Mouse (Mus musculus) T-helper 1 cell (primary cell): ENCODE data around the gene Dmkn.
"Not testable (repeated sequence)": the region's sequence is repeated elsewhere in the genome, so short reads cannot be mapped to it uniquely, and the experiment has no call there.

Experiments
- in situ Hi-C: fragments of 300-600 bp; cut with MboI, MseI; formaldehyde crosslinking; loops from one replicate; pipeline ENCODE4 v1.15.1; 2025; ENCODE audit warnings: high pct_unique_total_duplicates

Gene Dmkn

DNA sequence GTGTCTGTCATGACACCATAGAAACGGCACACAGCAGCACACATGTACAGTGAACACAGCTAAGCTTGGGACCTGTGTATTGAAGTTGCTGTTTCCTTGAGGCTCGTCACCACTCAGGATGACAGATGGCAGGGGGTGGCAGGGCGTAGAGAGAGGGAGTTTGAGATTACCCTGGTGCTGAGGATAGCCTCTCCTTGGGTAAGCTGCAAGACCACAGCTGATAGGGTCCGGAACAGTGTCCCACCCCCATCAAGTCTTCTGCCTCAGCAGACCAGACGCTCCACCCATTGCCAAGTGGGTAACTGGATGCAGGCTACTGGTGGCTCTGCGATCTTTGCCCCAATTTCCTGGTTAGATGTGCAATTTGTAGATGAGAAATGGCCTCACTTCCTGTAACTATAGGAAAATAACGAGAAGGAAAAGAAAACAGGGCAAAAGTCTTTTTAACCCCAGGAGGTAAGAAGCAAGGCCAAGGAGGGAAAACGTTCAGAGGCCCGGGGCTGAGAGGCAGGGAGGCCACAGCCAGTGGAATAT is 48.3 kb downstream of the Dmkn start:
- in situ Hi-C loops = loop anchor here (5.0 kb wide), 1 partner anchor 50 kb away; the partner anchor contains the start of gene Ffar1

DNA sequence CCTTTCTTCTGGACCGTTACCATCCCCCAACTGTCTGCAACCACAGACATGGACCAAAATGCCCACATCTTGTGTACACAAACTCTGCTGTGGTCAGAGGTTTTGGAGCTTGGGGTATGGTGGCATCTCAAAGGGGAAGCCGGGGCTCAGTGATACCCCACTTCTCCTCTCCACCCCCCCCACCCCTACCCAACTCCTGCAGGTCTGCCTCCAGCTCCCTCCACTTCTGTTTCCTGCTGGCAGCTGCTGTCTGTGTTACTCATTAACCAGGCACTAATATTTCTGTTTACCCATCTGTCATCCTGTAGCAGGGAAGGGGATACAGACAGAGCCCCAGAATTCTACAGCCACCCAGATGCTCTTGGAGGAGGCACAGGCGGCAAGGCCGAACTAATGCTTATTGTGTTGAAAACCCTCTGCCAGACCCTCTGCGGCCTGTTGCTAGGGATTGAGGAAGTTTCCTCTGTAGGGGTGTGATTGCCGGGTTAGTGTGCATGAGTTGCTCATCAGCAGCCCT is 48.8 kb downstream of the Dmkn start:
- in situ Hi-C loops = loop anchor here (5.0 kb wide), 1 partner anchor 50 kb away; the partner anchor contains the start of gene Ffar1

DNA sequence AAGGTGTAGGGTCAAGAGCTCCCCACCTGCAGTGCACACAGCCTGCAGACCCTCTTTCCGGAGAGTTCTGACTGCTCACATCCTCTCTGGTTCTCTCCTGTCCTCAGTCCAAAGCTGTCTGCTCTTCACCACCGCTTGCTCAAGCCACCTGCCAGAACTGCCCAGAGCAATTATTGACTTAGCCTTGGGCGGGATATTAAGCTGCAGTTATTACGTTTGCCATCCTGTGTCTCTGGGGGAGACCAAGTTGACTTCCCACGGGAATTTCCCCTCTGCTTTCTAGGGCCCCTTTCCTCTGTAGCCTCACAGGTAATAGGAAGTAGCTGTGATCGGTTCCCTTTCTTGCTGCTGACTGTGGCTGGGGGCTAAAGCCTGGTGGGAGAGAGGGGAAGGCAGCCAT is 56.6 kb downstream of the Dmkn start:
- in situ Hi-C loops = no loop called here

DNA sequence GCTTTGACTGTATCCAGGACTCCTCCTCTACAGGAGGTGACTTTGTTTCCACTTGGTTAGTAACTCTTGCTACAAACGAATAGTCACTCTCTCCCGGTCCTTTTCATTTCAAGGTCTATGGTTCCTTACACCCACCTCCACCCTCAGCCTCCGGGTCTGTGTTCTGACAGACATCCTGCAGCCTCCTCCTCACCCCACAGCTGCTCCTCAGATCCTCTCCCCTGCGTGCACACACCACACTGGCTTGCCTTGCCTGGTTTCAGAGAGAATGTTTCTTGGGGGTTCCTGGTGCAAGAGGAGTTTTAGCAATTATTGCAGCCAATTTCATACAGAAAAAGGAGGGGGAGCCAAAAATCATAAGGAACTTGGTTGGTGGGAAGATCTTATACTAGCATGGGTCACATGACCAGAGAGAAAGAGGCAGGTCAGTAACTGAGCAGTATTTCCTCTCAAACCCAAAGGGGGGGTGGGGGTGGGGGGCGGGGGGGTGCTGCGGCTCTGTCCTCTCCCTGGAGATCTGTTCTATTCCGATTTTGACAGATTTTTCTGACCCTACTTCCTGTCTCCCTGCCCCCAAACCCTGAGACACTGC is 57.4 kb downstream of the Dmkn start:
- in situ Hi-C loops = no loop called here

DNA sequence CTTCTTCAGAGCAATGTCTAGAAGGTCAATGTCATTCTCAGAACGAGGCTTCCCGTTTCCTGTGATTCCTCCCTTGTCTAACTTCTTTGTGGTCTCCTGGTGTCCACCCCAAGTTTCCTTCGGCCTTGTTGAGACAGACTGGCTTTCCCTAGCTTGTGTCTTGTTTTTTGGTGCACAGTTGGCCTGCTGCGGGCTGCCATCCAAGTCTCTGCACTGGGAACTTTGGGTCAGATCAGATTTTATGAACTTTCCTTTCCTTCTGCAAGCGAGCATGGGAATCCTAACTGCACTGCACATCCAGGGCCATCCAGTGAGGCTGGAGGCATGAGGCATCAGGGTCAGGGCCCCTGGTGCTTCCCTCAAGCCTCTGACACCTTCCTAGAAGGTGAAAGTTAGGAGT is 58.0 kb downstream of the Dmkn start:
- in situ Hi-C loops = no loop called here

DNA sequence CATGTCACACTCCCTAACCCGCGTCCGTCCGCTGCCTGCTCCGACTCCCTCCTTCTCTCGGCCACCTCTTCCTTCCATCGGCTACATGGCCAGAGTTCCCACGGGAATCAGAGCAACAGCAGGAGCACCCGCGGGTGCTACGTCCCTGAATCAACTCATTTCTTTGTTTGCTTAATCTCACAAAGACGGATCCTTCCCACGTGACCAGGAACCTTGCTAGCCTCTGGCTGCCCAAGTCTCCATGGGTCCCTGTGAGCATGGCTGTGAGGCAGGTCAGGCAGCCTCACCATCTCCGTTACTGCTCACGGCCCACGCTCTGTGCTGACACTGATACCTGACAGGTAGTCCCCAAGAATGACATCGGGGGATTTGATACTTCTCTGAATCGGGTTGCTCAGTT is 60.1 kb downstream of the Dmkn start, which contains the start of gene Ffar2:
TSS of gene Ffar2 (minus strand) at position 101 of the 400 bp plus-strand sequence.
- in situ Hi-C loops = no loop called here

DNA sequence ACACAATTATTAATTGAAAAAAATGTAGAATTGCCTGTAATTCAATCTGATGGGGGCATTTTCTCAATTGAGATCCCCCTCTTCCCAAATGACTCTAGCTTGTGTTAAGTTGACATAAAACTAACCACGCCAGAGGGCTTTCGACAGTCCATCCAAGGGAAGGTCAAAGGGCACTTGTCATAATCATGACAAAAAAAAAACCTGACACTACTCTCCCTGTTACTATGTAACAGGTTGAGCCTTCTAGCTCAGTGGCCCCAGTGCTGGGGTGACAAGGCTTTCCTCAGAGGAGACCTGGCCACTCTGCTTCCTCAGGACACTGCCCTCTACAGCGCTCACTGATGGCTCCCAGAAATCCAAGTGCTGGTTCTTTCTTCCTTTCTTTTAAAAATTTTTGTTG is 60.8 kb downstream of the Dmkn start:
- in situ Hi-C loops = no loop called here

DNA sequence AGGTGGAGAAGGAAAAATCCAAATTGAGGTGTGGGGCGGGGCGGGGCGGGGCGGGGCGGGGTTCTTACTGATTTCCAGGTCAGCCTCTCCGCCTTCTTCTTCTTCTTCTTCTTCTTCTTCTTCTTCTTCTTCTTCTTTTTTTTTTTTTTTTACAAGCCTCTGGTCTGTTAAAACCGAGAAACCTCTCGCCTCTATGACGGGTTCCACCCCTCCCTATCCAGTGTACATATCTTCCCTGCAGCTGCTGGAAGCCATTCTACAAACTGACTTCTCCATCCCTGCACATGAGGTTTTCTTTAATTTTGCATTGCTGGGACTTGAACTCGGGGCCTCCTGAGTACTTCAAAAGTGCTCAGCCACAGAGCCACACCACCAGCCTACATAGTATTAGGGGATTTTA is 63.1 kb downstream of the Dmkn start:
- in situ Hi-C loops = no loop called here

DNA sequence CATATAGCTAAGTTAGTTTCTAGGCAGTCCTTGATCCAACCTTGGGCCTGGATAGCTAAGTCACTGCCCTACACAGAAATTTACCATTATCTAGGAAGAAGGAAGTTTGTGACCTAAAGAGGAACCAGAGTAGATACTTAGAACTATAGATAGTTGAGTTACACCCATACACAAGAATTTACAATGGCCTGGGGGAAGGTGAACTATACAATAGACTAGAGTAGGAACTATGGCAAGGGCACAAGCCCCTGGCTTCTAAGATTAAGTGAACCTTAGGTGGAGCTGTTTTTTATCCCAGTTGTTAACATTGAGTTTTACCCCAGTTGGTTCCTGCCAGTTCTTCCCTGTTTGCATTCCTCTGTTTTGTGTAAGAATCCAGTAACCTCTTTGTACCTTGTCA is 65.3 kb downstream of the Dmkn start:
- in situ Hi-C loops = not testable (repeated sequence)

DNA sequence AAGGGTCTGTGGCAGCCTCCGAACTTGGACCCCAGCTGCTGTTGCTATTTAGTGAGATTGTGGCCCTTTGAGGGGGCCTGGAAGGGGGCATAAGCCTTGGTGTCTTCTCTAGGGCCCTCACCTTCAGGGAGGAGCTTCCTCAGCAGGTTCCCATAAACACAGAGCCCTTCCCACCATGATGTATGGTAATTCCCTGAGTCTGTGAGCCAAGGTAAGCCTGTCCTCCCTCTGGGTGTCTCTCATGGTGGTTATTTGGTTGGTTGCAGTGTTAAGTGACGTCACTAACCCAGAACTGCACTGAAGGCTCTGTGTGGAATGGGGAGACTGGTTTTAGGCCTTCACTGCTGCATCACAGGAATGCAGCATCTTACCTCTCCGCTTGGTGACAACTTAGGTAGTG is 65.9 kb downstream of the Dmkn start:
- in situ Hi-C loops = no loop called here
